Mouse (Mus musculus) fibroblast of lung, adult 2 months (primary cell): ENCODE data around the gene Mb.
"Not testable (repeated sequence)": the region's sequence is repeated elsewhere in the genome, so short reads cannot be mapped to it uniquely, and the experiment has no call there.

Experiments
- DNase-seq: peaks from one replicate; pipeline ENCODE4 v3.0.0-alpha.2; 2011; ENCODE audit warnings: low read depth

Gene Mb

DNA sequence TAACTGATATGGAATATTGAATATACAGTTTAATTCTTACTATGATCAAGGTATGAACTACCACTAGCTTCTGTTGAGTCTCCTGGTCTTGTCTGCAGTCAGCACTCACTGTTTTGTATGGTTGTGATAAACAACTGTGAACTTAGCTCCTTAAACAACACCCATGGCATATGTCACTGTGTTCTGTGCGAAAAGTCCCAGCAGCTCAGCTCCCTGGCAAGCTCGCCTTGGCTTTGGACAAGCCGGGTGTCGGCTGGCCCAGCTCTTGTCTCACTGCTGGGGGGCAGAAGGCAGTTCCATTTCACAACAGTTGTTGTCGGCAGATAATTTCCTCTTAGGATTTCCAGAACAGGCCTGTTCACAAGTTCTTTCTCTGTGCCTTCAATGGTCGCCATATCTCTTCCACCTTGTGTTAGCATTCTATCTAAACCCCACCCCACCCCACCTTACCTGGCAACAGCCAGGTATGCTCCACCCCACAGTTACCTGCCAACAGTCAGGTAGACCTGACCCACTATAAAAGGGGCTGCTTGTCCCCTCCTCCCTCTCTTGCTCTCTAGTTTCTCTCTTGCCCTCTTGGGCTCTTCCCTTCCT is 14.9 kb upstream of the Mb start:
- no peak for DNase-seq

- DNase-seq, result no peak
Observed at GRCm38 (mm10) chr15:77062746-77063145, 12.3 kb upstream of the Mb start.

- DNase-seq, result not testable (repeated sequence)
Observed at GRCm38 (mm10) chr15:77059416-77059815, 8.9 kb upstream of the Mb start.

GRCm38 (mm10) chr15:77058566-77058965 is 8.1 kb upstream of the Mb start:
- DNase-seq, result peak; percentile 60

DNA sequence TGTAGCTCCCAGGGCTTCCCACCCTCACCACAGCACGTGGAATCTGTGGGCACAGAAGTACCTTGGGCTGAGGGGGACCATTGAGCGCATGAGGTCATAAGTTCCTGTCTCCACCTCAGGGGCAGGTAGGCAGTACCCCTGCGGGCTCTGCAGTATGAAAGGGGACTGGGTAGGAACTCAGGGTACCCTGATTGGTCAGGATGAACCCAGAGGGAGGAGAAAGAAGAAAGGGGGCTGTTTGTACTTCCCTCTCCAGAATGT is 6.3 kb upstream of the Mb start:
- no peak for DNase-seq

DNA sequence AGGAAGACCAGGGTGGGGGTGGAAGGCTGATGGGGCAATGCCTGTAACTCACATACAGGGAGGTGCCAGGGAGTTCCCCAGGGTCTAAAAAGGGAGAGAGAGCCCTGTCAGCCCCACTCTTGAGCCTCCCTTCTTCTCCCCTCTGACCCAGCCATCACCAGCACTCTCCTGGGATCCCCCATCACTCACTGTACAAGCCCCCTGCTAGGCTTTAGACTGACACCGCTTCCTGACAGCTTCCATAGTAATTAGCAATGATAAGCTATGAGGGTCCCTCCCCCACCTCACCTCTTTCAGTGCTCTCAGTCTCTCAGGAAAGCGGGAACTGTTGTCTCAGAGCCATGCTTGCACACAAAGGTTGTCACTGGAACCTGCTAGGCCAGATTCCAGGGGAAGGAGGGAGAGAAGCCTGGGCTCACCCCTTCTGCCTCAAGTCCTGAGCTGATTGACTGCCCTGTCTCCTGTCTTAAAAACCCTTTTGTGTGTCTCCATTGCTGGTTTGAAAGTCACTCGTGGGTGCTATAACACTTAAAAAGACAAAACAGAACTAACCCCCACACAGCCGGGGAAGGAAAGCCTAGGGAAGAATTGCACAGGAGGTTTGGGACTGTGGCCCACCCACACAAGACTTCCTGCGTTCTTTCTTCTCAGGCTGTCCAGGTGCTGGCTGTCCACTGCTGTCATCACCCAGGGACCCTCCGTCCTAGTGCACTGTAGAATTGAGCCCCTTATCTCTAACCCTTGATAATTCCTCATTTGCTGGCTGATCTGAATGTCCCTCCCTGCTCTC is 5.7 kb upstream of the Mb start:
- DNase-seq, result no peak

GRCm38 (mm10) chr15:77054611-77055175 is 4.2 kb upstream of the Mb start:
- DNase-seq, result no peak

DNA sequence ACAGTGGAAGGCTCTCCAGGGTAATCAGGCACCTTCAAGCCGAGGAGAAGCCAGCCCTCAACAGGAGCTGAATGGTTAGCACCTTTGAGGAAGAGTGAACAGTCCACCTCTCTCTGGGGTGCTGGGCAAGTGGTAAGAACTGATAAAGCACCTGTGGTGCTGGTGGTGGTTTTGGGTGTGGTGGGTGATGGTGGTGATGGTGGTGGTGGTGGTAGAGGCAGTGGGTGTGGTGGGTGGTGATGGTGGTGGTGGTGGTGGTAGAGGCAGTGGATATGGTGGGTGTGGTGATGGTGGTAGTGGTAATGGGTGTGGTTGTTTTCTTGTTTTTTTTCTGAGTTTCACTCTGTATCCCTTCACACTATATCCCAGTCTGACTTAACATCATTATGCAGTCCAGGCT is 2.6 kb upstream of the Mb start:
- DNase-seq, result no peak

GRCm38 (mm10) chr15:77052176-77052575 is 1.7 kb upstream of the Mb start:
- DNase-seq, result no peak

DNA sequence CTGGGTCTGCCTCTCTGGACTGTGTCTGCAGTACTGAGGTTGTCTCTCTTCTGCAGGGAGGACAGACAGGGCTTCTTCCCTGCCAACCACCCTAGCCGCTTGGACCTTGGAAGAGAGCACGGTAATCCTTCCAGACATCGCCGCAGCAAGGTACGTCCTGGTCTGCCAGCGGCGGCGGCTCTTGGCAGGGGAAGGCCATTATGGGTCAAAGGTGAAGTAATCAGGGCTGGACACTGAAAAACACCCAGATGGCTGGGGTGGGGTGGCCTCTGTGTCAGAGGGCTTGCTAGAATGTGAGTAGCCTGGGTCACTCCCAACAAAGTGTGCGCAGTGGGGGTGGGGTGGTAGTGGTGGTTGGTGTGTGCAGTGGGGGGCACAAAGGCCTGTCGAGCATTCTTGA is 4.9 kb downstream of the Mb start:
- no peak for DNase-seq

DNA sequence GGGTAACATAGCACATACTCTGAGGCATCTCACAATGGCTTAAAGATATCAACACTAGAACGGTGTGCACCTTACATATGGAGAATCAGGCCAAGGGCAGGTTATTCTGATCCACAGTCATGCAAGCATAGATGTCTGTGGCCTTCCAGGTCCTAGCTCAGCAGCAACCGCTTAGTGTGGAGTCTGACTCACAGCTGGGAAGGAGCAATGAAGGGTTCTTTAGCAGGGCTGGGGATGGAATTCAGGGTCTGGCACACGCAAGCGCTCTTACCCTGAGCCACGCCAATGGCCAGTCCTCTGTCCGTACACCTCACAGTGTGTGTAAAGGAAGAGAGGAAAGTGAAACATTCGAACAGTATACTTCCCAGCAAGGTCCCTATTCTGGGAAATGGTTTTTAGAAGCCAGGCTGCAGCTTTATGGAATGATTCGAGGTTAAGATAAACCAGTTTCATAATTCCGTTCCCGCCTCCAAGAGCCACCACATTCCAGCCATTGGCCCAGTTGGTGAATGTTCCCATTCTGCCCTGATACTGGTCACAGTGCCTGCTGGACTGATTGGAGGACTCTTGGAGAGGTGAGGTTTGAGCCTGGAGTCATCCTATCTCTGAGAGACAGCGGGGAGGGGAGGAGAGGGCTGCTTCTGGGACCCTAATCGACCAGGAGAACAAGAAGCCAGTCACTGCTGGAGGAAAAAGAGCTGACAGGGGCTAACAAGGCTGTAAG is 5.7 kb downstream of the Mb start, which contains the start of gene Apol6:
Gene Apol6 (plus strand): TSS at position 133 of the 724 bp plus-strand sequence.
- DNase-seq, result peak; percentile 78

DNA sequence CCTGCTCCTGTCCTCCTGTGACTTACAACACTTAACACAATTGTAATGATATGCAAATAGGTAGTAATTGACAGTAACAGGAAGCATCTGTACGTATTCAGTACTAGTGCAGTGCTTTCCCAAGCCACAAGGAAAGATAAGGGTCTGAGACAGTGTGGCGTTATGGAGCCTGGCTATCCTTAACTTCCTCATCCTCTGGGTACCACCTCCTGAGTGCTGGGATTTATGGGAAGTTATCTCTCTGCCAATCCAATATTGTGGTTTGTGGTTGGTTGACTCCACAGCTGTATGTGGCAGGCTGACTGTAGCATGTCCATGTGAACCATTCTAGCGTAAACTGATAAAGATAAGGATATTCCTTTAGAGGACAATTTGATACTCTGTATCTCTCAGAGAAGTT is 9.7 kb downstream of the Mb start:
- no peak for DNase-seq

- DNase-seq, result no peak
Observed at GRCm38 (mm10) chr15:77039211-77039700, 11.2 kb downstream of the Mb start.

DNA sequence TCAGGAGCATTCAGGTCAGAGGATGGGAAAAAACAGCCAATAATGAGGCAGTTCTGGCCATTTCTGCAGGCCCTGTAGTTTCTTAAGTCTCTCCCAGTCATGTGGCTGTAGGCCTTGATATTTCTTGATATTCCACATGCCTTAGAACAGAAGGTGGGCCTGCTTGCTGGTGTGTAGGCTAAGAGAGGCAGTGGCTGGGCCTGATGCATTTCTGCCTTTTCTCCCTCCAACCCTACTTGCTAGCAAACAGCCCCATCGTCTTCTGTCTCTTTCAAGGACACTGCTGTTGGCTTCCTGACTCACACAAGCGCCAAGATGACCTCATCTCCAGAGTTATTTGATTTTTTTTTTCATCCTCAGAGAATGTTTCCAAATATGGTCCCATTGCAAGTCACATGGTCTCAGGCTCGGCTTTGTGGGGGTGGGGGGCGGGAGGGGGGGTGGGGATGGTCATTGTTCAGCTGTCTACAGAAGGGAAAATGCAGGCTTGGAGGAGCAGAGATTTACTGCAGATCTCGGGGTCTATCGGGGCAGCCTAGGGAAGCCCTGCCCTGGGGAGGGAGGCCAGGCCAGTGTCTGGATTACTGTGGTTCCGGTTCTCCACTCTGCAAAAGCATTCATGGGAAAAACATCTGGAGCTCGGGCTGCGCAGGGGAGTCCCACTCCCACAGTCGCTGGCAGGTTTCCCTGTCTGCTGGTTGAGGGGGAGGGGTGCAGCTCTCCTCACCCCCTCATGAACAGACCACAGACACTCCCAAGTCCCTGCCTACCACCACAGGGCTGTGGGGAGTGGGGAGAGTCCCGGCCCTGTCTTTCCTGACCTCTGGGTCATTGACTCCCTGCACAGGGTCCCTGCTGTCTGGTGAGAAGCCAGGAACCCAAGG is 12.9 kb downstream of the Mb start:
- DNase-seq, result peak; percentile 98

DNA sequence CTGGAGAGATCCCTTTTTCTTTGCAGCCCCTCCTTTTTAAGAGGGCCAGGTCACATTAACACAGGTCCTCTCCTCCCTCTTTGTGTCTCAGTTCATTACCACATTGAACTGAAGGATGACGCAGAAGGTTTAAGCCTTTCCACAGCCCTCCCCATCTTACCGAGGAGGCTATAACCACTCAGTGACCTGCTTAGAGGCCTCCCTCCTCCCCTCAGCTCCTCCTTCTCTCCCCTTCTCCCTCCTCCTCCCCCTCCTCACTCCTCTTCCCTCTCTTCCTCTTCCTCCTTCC is 13.5 kb downstream of the Mb start:
- DNase-seq, result no peak

DNA sequence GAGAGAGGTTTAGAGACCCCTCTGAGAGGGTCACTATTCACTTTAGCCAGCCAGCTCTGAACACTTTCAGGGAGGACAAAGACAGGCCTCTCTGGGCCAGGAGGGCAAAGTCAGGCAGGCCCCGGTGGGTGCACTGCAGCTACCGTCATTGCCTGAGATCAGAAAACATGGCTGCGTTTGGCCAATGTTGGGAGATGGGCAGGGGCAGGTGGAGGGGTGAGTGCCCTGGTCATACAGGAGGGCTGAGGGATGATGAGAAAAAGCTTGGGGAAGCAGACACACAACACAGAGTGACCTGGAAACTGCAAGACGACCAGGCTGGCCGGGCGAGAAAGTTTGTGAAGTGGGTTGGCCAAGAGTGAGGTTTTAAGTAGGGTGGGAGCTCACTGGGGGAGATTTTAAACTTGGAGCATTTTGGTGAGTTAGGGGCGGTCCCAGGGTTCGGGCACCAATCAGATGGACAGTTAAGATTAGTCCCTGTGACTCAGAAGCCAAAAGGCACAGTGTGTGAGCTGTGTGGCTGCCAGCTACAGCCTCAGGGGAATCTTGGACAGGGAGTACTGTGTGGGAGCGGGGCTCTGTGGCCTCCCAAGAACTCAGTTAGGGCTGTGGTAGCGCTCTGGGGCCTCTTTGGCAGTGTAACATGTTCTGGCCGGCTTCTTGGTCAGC is 14.0 kb downstream of the Mb start:
- DNase-seq, result peak; percentile 99

- no peak for DNase-seq
Observed at GRCm38 (mm10) chr15:77035643-77036042, 14.8 kb downstream of the Mb start.

- no peak for DNase-seq
Observed at GRCm38 (mm10) chr15:77034526-77034925, 15.9 kb downstream of the Mb start.

GRCm38 (mm10) chr15:77031271-77031670 is 19.2 kb downstream of the Mb start:
- no peak for DNase-seq

GRCm38 (mm10) chr15:77029331-77029991 is 21.0 kb downstream of the Mb start:
- DNase-seq, result peak; percentile 86

DNA sequence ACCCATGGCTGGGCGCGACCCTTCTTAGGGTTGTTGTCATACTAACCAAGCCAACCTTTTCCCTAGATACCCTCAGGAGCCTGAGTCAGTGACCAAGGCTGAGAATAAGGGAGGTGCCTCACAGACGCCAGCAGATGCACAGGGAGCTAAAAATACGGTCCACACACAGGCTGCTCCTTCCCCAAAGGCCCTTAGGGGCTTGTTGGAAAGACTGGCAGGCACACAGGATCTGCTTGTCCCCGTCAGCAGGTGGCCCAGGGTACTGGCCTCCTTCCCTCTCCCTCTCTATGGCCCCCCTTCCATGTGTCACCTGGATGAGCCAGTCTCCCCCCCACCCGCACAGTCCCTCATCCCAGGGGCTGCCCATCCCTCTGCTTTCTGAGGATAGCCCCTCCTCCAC is 22.8 kb downstream of the Mb start:
- no peak for DNase-seq
